Mouse (Mus musculus) liver, embryonic 14 days (tissue): Measurements from ENCODE around the gene Sh3gl1. TPM values are rescaled to one million over a fixed set of nuclear protein-coding genes. Genes with fewer than 3 reads are reported as not detected.

Experiments used
- polyA plus RNA-seq: library from polyadenylated mRNA; depleted of rRNA; stranded (reverse); fragments of >200 nt; gene quantifications from 2 replicates; pipeline ENCODE4 v1.2.3, GENCODE M21; 2012; rRNA removed

Gene Sh3gl1
- 25.3 and 29.6 TPM in 2 replicates for polyA plus RNA-seq

DNA sequence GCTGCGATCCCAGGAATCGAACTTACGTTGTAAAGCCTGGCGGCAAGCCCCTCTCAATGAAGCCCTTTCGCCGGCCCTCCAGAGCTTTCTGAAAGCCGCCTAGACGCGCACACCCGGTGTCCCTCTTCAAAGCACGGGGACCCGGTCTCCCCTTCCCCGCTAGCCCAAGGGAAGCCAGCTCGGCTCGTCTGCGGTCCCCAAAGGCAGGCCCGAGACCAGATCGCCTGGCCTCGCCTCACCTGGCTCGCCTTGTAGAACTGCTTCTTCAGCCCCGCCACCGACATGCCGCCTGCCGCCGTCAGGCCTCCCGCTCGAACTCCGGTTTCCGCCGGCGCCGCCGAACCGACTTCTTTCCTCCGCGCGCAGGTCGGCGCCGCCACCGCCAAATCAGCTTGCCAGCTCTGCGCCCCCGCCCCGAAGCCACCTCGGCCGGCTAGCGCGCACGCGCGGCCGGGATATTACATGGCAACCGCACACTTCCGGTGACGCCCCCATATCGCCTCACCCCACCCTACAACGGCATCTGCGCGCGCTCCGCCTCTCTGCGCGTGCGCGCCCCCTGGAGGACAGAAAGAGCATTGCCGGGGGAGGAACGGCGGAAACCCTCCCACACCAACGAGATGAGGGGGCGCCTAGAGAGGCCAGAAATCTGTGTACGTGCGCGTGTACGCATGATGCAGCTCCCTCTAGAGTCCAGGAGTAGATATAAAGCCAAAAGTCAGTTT lies at the start of gene Sh3gl1:
Gene Sh3gl1 (minus strand): TSS at position 460 of the 725 bp plus-strand sequence.

GRCm38 (mm10) chr17:56078880-56079795 lies 42.7 kb upstream of the Sh3gl1 start, which contains the start of gene Hdgfl2:
Hdgfl2 (plus strand) TSS chr17:56079634.

DNA sequence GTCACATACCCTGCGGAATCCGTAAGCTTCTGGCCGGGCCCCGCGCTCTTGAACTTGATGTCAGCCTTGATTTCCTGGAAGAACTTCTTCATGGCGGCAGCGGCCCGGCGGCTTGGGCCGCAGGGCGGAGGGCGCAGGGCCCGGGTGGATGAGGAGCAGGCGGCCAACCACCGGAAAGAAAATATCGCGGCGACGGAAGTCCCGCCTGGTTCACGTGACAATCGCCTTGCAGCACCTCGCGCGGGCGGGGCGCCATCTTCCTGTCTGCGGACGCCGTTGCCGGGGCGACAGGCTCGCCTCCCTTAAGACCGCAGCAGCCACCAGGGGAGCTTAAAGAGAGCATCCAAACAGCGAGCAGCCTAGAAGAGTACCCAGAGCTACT lies 38.4 kb upstream of the Sh3gl1 start, which contains the start of gene Ubxn6:
Gene Ubxn6 (minus strand): TSS at position 202 of the 382 bp plus-strand sequence.

DNA sequence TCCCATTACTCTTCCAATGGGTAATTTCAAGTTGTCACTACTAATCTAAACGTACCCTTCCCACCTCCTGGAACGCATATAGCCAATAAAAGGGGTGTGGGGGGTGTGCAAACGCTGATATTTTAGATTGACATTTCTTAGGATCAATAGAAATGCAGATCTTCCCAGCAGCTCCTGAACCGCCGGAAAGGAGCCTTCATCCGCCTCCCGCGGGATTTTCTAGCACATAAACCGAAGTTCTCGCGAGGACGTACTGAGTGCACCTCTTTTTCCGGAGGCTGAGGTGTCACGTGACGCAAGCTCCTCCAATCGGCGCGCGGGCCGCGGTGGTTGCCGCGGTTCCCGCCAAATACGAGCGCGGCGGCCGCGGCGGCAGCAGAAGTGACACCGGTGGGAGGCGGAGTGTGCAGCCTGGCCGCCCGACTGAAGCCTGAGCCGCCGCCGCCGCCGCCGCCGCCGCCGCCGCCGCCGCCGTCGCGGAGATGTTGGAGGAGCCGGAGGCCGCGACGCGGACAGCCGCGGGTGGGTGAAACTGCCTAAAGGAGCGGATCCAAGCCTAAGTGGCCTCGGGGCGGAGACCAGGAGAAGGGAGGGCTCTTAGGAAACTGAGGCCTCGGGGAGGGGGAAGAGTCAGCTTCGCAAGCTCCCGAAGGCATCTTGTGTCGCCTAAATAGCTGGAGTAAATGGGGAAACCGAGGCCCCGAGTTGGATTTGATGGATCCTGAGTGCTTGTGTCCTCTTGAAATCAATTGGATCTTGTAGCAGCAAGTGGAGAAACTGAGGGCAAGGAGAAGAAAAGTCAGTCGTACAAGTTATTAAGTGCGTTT lies 3.8 kb upstream of the Sh3gl1 start, which contains the start of gene Chaf1a:
Gene Chaf1a (plus strand): TSS at position 410 of the 827 bp plus-strand sequence.

DNA sequence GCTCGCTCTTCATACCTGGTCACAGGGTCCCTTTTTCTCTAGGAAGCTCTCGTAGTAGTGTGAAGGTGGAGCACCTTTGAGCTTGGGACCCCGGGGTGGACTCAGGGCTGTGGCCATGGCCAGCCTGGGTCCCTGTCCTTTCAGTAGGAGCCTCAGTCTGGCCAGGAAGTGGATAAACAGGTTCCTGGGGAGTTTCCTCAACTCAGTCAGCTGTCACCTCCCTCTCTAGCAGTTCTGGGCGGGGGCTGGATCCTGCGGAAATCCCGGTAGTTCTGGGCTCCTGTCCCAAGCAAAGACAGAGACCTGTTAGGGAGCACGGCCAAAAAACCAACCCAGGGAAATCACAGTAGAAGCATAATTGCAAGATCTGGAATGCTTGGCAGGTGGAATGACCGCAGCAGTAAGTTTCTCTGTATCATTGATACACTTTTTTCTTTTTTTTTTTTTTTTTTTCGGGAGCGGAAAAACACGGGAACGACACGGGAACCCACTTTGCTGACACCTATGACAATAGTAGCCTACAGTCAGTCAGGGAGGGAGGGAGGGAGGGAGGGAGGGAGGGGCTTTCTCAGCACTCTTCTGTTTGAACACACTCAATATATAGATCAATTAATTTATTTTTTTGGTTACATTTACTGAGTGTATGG lies 30.9 kb downstream of the Sh3gl1 start, which contains the start of the genes Stap2 and Mpnd:
Gene Stap2 (minus strand): TSS at position 170 of the 647 bp plus-strand sequence.
Gene Mpnd (plus strand): TSS at position 297 of the 647 bp plus-strand sequence.

DNA sequence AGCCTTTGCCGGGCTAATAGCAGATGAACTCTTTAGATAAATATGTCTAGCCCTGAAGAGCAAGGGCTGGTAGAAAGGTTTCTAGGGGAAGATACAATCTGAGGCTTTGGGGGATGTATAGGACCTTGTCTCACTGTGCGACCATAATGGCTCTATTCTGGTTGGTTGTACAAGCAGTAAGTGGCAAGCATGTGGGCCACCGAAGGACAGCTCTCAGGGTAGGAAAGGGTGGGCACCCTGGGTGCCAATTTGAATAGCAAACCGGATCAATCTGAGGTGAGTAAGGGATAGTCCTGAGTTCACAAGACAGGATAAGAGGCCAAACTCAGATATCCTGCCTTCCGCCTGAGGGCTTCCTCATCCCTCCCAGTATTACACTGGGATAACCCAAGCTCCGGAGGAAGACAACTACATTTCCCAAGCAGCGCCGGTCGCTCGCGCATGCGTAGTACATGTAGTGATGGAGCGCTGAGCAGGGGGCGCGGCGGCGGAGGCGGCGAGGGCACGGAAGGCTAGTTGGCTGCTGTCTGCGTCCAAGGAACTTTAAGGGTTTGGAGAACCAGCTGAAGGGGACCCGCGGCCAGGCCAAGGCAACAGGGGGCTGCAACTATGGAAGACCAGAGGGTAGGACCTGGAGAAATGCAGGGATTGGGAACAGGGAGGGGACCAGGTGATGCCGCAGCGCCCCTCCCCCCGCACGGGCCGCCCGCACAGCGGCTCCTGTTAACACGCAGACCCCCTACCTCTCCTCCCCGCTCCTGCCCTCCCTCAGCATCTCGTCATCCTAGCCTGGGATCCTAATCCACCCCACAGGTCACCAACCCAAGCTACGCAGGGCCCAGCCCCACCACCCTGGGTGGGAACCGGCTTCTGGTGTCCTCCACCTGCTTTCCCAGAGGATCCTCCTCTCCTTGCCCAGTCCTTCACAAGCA lies 50.1 kb downstream of the Sh3gl1 start, which contains the start of gene Fsd1:
Gene Fsd1 (plus strand): TSS at position 480 of the 932 bp plus-strand sequence.

GRCm38 (mm10) chr17:55969966-55970891 lies 66.2 kb downstream of the Sh3gl1 start, which contains the start of gene Shd:
Shd (plus strand) TSS chr17:55970467.

Other genes with a start within 250 kb of the Sh3gl1 start
- gene Zfp119a, start 157.7 kb downstream of the Sh3gl1 start, polyA plus RNA-seq: 0.84 and 0.92 TPM in 2 replicates
- gene Zfp959, start 144.5 kb downstream of the Sh3gl1 start, polyA plus RNA-seq: 3.6 TPM in 2 replicates
- 1.0 and 1.1 TPM in 2 replicates for gene Zfp119b, start 87.1 kb downstream of the Sh3gl1 start, polyA plus RNA-seq
- gene Ebi3, start 84.0 kb downstream of the Sh3gl1 start, polyA plus RNA-seq: 3.0 and 4.2 TPM in 2 replicates
- gene Yju2, start 77.5 kb downstream of the Sh3gl1 start, polyA plus RNA-seq: 5.0 and 5.9 TPM in 2 replicates
- 0.23 and 0.38 TPM in 2 replicates for gene Shd, start 66.2 kb downstream of the Sh3gl1 start, polyA plus RNA-seq
- gene Fsd1, start 50.1 kb downstream of the Sh3gl1 start, polyA plus RNA-seq: 0.08 and 0.25 TPM in 2 replicates
- gene Stap2, start 31.1 kb downstream of the Sh3gl1 start, polyA plus RNA-seq: 1.9 and 2.0 TPM in 2 replicates
- 14.0 and 16.4 TPM in 2 replicates for gene Mpnd, start 30.9 kb downstream of the Sh3gl1 start, polyA plus RNA-seq
- 16.0 and 18.2 TPM in 2 replicates for gene Chaf1a, start 3.8 kb upstream of the Sh3gl1 start, polyA plus RNA-seq
- 7.6 and 8.7 TPM in 2 replicates for gene Ubxn6, start 38.4 kb upstream of the Sh3gl1 start, polyA plus RNA-seq
- 30.2 and 32.2 TPM in 2 replicates for gene Hdgfl2, start 43.0 kb upstream of the Sh3gl1 start, polyA plus RNA-seq
- gene Plin4, start 73.2 kb upstream of the Sh3gl1 start, polyA plus RNA-seq: 0.02 TPM in 2 replicates
- 0.15 and 0.16 TPM in 2 replicates for gene Plin5, start 81.0 kb upstream of the Sh3gl1 start, polyA plus RNA-seq
- gene Lrg1, start 85.4 kb upstream of the Sh3gl1 start, polyA plus RNA-seq: 0.17 and 0.18 TPM in 2 replicates
- gene Sema6b, start 103.7 kb upstream of the Sh3gl1 start, polyA plus RNA-seq: 0.93 and 0.95 TPM in 2 replicates
- 1.4 and 1.7 TPM in 2 replicates for gene Tnfaip8l1, start 125.8 kb upstream of the Sh3gl1 start, polyA plus RNA-seq
- 38.1 and 40.3 TPM in 2 replicates for gene Mydgf, start 147.3 kb upstream of the Sh3gl1 start, polyA plus RNA-seq
- 12.9 and 15.0 TPM in 2 replicates for gene Dpp9, start 182.3 kb upstream of the Sh3gl1 start, polyA plus RNA-seq
- gene Fem1a, start 220.2 kb upstream of the Sh3gl1 start, polyA plus RNA-seq: 4.8 and 5.7 TPM in 2 replicates
- gene Ticam1, start 240.2 kb upstream of the Sh3gl1 start, polyA plus RNA-seq: 4.4 and 4.8 TPM in 2 replicates